Mouse (Mus musculus): ENCODE data around the gene Alpl.

Alpl gene

DNA sequence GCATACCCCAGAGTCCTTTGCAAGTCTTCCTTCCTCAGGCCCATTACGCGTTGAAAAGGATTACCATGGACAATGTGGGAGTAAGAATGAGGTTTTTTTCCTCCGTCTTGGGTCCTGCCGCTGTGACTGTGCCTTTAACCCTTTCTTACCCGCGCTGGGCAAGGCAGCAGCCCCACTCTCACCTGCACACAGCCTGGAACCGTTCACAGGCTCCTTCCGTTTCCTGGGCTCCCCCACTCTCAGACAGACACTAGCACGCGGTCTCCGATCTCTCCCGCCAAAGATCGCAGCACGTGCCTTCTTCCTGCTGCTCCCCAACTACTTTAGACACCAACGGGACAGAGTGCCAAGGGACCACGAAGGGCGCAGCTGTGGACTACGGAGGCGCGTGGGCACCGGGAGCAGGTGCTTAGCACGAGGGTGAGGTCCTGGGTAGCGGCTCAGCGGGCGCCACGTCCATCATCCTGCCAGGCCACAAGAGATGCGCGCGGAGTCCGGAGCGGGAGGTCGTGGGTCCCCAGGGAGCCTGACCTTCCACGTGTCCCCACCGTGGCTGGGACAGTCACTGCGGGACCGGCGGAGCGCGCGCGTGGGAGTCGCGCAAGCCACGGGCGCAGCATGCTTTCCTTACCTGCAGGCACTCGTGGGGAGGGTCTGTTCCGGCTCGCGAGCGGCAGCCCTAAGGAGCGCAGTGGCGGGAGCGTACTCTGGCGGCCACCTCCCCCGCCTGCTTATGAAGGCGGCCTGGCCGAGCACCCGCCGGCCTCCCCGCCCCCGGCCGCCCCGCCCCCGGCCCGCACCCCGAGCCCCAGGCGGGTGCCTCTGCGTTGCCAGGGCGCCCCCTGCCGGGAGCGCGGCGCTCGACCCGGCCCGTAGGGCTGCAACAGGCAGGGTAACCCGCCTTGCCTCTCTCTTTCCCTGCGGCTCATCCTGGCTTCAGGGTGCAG lies at the start of gene Alpl:
Gene Alpl (minus strand): TSS at position 774 of the 947 bp plus-strand sequence.
- DNase-seq (ENCODE audit: low read depth, low spot score), result peak; percentile 33

DNA sequence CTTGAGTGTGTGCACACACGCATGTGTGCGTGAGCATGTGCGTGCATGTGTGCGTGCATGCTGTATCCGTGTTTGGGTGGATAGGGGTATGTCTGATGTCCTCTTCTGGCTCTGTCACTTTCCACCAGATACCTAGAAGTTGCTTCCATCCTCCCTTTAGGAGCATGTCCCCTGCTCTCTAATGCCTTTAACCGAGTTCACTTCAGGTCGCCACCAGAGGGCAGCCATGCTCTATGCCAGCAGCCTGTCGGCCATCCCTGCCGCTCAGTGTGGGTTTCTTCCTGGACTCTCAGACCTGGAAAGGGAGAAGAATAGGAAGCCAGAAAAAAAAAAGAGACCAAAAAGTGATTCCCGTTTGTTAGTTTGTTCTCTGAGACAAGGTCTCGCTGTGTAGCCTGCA lies 48.5 kb upstream of the Alpl start:
- peak; percentile 62 for DNase-seq (ENCODE audit: low read depth, low spot score)

DNA sequence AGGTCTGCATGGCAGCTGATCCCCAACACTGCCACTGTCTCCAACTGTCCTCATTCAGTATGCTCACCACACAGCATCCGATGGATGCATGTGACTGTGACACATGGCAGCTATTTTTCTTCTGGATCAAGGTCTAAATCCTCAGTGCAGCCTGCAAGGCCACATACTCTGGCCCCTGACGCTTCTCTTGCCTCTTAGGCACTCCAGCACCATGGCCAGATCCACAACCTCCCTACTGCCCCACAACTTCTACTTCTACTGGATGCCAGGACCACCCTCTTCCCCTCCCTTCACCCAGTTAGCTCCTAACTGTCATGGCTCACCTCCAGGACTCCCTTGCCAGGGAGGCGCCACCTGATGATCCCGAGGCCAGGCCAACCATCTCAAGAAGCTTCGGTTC lies 43.3 kb upstream of the Alpl start:
- DNase-seq (ENCODE audit: low read depth, low spot score), result no peak

DNA sequence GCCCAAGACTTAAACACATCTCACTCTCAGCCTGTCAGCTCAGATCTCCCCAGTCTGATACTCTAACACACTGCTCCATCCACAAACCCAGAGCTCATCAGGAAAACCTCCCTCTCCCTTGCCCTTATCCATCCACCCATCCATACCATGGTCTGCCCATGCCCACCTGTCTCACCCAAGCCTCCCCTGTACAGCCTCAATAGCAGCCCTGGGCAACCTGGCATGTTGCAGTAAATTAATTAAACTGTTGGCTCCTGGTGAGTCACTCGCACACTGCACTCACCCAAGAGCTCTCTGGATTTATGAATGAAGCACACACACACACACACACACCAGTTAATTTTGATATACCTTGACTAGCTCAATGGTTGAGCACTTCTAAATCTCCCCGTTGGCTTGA lies 42.6 kb upstream of the Alpl start:
- DNase-seq (ENCODE audit: low read depth, low spot score), result no peak

DNA sequence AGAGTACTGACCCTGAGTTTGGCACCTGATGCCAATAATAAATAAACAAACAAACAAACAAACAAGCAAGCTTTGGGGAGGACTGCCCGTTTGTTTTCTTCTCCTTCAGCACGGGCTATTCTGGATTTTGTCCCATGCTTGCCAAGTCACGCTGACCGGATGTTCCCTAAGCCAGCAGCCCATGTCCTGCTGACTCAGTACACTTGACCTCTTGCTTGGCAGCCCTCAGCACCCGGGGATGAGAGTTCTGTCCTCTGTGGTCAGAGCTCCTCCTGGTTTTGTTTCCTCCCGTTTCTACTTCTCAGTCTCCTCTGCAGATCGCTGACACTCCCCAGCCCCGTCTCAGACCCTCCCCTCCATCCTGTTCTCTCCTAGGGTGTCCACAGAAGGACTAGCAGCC lies 41.6 kb upstream of the Alpl start:
- DNase-seq (ENCODE audit: low read depth, low spot score), result no peak

DNA sequence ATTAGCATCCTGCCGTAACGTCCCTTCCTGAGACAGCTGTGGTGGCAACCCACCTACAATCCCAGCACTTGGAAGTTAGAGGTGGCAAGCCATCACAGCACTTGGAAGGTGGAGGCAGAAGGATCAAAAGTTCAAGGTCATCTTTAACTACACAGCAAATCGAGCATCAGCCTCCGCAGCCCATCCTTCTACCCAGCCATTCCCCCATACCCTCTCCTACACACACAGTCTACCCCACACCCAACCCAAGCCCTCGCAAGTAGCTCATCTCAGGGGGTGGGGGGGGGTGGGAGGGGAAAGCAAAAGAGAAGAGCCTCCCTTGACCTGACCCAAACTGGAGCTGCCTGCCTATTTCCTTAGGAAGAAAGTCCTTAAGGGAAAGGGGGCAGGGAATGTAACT lies 40.6 kb upstream of the Alpl start:
- DNase-seq (ENCODE audit: low read depth, low spot score), result no peak

DNA sequence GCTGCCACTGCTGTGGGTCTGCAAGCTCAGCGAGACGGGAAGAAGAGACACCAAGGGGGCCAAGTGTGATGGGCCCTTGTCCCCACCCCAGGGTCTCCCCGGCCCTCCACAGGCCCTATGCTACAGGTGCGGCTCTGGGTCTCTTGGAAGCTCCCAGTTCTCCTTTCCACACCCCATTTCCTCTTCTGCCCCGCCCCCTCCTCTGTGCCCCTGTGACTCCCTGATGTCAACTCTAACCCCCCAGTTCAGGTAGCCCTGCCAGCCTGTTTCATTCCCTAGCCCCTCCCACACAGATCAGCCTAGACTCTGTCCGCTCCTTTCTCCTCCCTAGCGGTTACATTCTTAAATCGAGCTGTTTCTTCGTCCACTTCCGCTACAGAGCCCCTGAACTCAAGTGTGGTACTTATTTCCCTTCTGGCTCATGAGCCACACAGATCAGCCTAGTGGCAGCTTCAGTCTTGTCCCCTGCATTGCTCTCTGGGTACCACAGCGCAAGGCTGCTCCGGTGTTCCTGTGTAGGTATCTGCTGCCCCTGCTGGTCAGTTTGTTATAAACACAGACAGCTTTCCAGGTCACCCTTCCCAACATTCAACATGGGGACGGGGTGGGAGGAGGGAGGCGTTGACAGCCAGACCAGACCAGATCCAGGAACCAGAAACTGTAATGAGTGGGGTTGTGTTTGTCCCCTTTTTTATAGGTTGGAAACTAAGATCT lies 39.6 kb upstream of the Alpl start:
- peak; percentile 69 for DNase-seq (ENCODE audit: low read depth, low spot score)

DNA sequence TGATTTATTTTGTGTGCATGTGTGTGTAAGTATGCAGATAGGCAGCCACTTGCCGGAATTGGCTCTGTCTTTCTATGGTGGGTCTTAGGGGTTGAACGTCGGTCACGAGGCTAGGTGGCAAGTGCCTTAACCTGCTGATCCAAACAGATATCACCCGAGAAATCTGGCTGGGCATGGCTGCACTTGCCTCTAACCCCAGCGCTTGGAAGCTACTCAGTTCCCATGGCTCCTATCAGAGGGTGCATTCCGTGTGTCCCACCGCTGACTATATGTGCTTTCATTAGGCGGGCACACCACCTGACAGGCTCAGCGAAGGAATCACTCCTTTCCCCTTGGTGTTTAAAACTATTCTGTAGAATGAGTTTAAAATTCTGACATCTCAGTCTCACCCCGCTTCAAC lies 35.4 kb upstream of the Alpl start:
- no peak for DNase-seq (ENCODE audit: low read depth, low spot score)

DNA sequence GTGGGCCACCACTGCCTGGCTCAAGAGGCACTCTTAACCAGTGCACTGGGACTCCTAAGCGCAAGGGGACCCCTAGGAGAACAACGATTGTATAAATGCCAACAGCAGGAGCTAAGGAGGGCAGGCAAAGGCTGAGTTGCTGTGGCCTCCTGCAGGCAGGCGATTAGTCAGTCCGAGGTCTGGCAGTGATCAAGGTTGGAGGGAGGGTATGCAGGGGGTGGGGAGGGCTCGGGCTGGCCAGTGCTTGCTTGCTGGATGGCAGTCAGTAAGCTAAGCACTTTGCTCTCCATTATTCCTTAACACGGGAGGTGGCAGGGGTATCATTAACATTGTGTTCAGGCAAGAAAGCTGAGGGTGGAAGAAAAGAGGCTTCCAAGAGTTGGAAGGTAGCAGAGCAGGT lies 34.2 kb upstream of the Alpl start:
- no peak for DNase-seq (ENCODE audit: low read depth, low spot score)

DNA sequence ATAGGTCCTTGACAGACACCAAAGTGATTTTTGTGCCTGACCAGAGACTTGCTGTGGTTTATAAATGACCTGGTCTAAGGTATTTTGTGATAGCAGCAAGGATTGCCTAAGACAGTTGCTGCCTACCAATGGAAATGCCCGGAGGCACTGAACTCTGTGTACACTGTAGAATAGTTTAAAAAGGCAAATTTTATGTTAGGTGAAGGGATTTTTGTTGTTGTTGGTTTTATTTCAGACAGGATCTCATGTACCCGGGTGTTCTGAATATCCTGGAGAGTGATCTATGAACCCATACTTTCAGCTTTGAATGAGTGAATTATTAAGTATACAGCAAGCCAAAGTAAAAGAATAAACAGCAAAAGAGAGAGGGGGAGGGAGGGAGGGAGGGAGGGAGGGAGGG lies 28.7 kb upstream of the Alpl start:
- DNase-seq (ENCODE audit: low read depth, low spot score), result no peak

DNA sequence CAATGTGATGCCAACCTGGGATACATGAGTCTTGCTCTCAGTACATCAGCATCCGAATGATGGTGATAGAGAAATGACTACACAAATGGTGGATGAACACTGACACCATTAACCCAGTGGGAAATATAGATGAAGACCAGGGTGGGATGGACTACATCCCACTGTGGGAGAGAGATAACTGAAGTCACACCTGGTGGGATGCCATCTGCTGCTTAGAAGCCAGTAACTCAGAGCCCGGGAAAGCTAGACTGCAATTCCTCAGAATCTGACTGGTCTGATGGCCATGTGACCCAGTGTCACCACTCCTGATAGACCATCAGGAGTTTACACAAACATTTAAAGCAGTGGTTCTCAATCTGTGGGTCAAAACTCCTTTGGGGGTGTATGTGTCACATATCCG lies 27.4 kb upstream of the Alpl start:
- no peak for DNase-seq (ENCODE audit: low read depth, low spot score)

DNA sequence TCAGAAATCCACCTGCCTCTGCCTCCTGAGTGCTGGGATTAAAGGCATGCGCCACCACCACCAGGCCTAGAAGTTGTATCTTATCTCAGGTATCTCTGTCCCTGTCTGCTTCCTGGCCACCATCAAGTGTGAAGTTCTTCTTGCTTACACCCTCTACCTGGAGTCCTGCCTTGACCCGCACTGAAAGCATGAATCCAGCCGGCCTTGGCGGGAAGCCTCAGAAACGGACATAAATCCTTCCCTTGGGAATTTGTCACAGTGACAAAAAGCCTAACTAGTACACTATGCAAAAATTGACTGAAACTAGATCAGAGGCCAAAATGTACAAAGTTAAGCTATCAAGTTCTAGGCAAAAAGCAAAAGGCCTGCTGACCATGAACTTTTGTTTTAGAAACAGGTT lies 26.4 kb upstream of the Alpl start:
- DNase-seq (ENCODE audit: low read depth, low spot score), result no peak

DNA sequence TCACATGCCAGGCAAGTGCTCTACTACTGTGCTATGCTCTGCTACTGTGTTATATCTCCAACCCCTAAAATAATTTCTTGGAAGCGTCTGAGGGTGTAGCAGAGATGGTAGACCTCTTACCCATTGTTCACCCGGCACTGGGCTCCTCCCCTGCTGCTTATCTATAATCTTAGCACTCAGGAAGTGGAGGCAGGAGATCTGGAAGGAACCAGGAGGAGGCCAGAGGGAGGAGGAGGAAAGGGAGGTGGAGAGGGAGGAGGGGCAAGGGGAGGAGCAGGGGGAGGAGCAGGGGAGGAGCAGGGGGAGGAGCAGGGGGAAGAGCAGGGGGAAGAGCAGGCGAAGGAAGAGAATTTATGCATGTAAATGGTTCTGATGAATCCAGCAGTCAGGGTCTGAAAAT lies 24.5 kb upstream of the Alpl start:
- DNase-seq (ENCODE audit: low read depth, low spot score), result no peak

DNA sequence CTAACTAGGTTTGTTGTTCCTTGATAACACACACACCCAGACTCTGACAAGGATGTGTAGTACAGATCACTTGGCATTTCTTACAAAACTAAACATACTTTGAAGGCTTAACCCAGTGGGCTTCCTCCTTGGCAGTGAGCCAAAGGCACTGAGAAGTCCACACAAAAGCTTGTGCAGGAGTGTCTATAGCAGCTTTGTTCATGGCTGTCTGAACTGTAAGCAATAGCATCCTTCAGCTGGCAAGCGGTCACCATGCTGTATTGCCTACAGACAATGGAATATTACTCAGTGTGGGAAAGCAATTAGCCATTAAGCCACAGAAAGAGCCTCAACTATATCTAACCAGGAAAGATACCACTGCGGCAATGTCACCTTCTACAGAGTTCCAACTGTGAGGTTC lies 23.3 kb upstream of the Alpl start:
- DNase-seq (ENCODE audit: low read depth, low spot score), result no peak

DNA sequence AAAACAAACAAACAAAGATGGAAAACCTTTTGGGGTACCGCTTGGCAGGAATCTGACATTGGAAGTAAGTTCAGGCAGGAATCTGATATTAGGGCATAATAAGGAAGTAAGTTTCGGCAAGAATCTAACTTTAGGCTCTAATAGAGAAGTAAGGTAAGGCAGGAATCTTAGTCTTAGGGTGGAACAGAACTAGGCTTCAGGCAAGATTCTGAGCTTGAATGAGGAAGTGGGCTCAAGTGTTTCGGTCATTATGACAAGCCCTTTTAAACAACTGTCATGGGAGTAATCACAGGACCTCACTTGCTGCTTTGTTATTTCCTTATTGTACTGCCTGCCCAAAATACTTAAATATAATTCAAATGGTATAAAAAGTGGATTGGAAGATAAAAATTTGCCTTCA lies 22.2 kb upstream of the Alpl start:
- DNase-seq (ENCODE audit: low read depth, low spot score), result peak; percentile 49

DNA sequence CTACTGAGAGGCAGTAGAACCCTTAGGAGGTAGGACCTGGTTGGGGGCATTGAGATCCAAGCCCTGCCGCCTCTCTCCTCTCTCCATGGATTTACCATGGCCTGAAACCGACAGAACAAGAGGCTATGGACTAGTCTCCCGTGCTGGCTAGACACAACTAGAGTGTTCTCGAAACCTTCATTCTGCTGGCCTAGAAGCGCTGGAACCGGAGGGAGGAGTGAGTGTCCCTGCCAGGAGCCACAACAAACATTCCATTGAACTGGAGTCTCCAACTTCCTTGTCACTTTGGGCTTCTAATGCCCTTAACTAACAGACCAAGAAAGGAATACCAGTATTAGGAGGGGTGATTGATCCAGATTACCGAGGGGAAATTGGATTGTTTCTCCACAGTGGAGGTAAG lies 20.0 kb upstream of the Alpl start:
- no peak for DNase-seq (ENCODE audit: low read depth, low spot score)

DNA sequence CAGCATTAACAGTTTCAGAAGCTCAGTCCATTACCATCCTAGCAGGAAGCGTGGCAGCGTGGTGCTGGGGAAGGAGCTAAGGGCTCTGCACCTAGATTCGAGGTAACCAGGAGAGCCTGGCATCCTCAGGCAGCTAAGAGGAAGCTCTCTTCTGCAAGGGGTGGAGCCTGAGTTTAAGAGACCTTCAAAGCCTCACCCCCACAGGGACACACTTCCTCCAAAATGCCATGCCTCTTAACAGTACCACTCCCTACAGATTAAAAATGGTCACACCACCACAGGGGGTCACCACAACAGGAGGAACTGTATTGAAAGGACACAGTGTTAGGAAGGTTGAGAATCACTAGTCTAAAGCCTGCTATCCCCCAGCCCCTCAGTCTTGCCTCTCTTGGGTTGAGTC lies 19.3 kb upstream of the Alpl start:
- peak; percentile 43 for DNase-seq (ENCODE audit: low read depth, low spot score)

DNA sequence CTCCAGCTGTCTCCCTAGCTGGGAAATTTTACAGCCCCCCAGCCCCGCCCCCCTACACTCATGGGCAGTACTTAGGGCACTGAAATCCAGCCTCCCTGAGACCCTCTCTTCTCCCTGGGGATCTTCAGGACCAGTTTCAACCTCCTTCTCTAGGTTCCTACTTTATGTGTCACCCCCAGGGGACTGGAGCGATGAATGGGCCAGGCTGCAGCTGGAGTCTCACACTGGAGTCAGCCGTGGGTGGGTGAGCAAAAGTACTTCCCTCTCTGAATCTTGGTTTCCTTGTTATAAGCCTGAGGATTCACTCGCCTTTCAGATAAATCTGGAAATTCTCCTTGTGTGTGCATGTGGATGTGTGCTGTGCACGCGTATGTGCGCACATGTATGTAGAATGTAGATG lies 18.0 kb upstream of the Alpl start:
- DNase-seq (ENCODE audit: low read depth, low spot score), result peak; percentile 62

DNA sequence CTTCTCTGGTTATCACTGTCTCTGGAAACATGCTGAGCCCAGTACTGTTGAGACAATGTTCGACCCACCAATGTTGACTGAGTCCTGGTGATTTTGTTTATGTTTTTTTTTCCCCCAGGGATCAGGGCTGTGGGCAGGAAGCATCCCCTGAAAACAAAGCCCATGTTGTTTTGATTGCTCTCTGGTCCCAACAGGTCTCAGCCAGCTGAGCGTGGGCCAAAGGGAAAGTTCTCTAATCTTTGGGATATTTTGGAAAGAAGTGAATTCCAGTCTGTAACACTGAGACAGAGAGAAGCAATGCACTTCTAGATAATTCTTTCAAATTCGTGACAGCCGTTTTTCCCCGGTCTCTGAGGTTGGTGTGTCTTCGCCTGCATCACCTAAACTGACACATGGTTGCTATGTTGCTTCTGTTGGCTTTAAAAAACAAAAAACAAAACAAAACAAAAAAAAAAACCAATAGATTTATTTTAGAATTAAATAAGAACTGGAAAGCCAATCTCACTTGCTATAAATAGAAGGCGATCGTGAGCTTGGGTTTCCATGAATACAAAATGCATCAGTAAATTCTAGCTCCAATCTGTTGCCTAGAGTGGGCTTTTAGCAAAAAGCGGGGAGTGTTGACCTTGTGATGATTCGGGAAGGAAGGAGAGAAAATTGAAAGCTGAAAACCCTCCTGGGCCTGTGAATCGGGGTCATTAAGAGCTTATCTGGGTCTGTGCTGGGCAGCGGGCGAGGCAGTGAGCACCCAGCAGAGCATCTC lies 16.9 kb upstream of the Alpl start:
- DNase-seq (ENCODE audit: low read depth, low spot score), result no peak

DNA sequence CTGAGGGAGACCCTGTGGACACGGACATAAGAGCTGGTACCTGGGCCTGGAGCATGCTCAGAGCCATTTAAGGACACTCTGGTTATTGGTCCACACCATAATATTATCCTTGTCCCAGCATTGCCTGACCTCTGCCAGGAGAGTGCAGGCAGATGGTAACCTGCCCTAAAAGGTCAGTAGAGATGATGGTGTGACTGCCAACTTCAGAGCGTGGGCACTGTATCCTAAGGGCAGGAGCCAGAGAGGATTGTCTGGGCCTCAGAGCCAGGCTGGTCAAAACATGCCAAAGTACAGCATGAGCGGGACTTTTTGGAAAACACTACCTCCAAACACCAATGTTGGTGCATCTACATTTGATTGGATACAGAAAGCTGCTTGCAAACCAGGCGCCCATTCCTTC lies 13.8 kb upstream of the Alpl start:
- DNase-seq (ENCODE audit: low read depth, low spot score), result no peak

DNA sequence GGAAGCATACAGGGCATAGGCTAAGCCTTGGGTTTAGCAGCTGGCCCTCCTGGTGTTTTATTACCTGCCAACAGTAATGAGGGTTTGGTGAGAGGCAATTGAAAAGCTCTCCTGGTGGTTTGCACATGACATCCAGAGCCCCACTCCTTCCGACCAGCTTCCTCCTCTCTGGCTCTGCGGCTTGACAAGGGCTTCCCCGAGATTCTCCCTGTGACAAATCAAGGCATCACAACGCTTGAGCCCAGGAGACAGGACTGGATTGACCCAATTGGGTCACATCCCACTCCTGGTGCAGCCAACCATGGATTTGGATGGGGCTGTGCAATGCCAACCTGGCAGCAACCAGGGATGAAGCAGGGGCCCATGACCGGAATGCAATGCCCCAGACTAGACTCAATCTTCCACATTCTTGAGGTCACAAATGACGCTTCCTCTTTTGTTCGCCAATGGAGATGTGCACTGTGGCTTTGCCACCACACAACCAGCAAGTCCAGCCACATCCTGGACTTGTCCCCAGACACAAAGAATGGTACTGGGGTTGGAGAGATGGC lies 11.2 kb upstream of the Alpl start:
- DNase-seq (ENCODE audit: low read depth, low spot score), result no peak

DNA sequence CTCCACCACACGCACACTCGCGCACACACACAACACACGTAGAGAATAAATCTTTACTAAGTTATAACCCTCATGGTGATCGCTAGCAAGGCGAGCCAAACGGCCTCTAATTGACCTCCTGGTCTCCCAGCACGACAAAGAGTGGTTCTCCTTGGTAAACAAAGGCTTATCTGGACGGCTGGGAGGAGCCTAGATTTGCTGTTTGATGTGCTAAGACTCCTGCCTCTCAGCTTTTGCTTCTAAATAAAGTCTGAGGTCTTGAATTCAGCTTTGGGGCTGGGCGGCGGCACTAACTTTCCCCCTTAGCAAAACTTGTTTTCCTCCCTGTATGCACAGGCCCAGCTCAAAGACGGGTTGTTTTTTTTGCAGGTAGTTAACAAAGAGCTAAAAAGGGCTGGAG lies 5.0 kb upstream of the Alpl start:
- no peak for DNase-seq (ENCODE audit: low read depth, low spot score)

Measured in A20 (cell line).